Mouse (Mus musculus) kidney, adult 2 months (tissue): ENCODE data around the gene Lyplal1. TPM values are rescaled to one million over a fixed set of nuclear protein-coding genes. Genes with fewer than 3 reads are reported as not detected.

Source experiments
- DNase-seq: peaks from one replicate; pipeline ENCODE4 v3.0.0; 2021
- H3K27ac ChIP-seq: fragments of 200-500 bp; 2 replicates; pipeline ENCODE4 v1.5.1; 2012; ENCODE audit warnings: low read depth, low read length, control low read depth, inconsistent platforms; ENCODE audit not compliant: insufficient read depth
- H3K27me3 ChIP-seq: fragments of 200-500 bp; replicated peaks from 2 replicates; pipeline ENCODE4 v1.6.1; 2012; ENCODE audit warnings: mild to moderate bottlenecking, moderate library complexity, low read length, inconsistent platforms; ENCODE audit not compliant: control insufficient read depth, insufficient read depth
- H3K36me3 ChIP-seq: fragments of 200-500 bp; 2 replicates; pipeline ENCODE4 v1.6.1; 2012; ENCODE audit warnings: mild to moderate bottlenecking, moderate library complexity, low read length, inconsistent platforms; ENCODE audit not compliant: control insufficient read depth, insufficient read depth
- H3K4me1 ChIP-seq: fragments of 200-500 bp; 2 replicates; pipeline ENCODE4 v1.6.1; 2011; ENCODE audit warnings: low read length; ENCODE audit not compliant: control insufficient read depth, insufficient read depth
- H3K4me3 ChIP-seq: fragments of 200-500 bp; 2 replicates; pipeline ENCODE4 v1.5.1; 2011; ENCODE audit warnings: mild to moderate bottlenecking, low read depth, low read length, control low read depth; ENCODE audit not compliant: insufficient read depth
- CTCF ChIP-seq: fragments of 200-500 bp; conservative IDR thresholded peaks from 2 replicates; pipeline ENCODE4 v1.5.1; 2011; ENCODE audit warnings: low read depth, mild to moderate bottlenecking, control low read depth, low read length, moderate library complexity, mixed read lengths; ENCODE audit not compliant: insufficient read depth, insufficient read length
- POLR2A ChIP-seq: fragments of 200-500 bp; IDR thresholded peaks from one replicate; pipeline ENCODE4 v1.6.1; 2011; ENCODE audit warnings: low read depth, low read length, control low read depth
- WGBS: fragments of 180-500 bp; shearing (Covaris S2); methylation state at CpG from one replicate; pipeline ENCODE4 v1.1.7; 2018; 5-methylcytosine and 5-hydroxymethylcytosine counted together
- polyA plus RNA-seq: library from polyadenylated mRNA; depleted of rRNA; stranded (reverse); fragments of >200 nt; gene quantifications from 2 replicates; pipeline ENCODE4 v1.2.3, GENCODE M21; 2012

Lyplal1 gene
- polyA plus RNA-seq, 1 experiment = 121 TPM

GRCm38 (mm10) chr1:186102313-186102712 lies 14.8 kb downstream of the Lyplal1 start:
- H3K27me3 ChIP-seq = no peaks in the 10 kb centered on the region
- no peaks in the 10 kb centered on the region for H3K36me3 ChIP-seq
- no peak overlapping the region for H3K4me3 ChIP-seq
- TF ChIP-seq POLR2A (no peak), CTCF (no peak)
- DNase-seq = no peak
- 79% methylated on average over 8 of the region's 8 CpGs for WGBS
- H3K4me1 ChIP-seq = no peaks in the 10 kb centered on the region
- no peak overlapping the region for H3K27ac ChIP-seq

GRCm38 (mm10) chr1:186066266-186066897 lies 50.7 kb downstream of the Lyplal1 start:
- WGBS = 93% methylated on average over 2 of the region's 2 CpGs
- TF ChIP-seq POLR2A (no peak), CTCF (no peak)
- H3K27ac ChIP-seq = no peak overlapping the region
- no peaks in the 10 kb centered on the region for H3K36me3 ChIP-seq
- no peak for DNase-seq
- no peaks in the 10 kb centered on the region for H3K4me1 ChIP-seq
- no peak overlapping the region for H3K4me3 ChIP-seq
- H3K27me3 ChIP-seq = no peaks in the 10 kb centered on the region

GRCm38 (mm10) chr1:186060041-186060440 lies 57.1 kb downstream of the Lyplal1 start:
- Histone ChIP-seq H3K27ac (no peak overlapping the region), H3K36me3 (no peaks in the 10 kb centered on the region), H3K4me1 (no peaks in the 10 kb centered on the region), H3K27me3 (no peaks in the 10 kb centered on the region), H3K4me3 (no peak overlapping the region)
- WGBS = 73% methylated on average over 2 of the region's 2 CpGs
- no peak for DNase-seq
- no peak for TF ChIP-seq POLR2A
- TF ChIP-seq CTCF = no peak

- Histone ChIP-seq H3K36me3 (no peaks in the 10 kb centered on the region), H3K4me1 (no peaks in the 10 kb centered on the region), H3K27me3 (no peaks in the 10 kb centered on the region), H3K27ac (no peak overlapping the region), H3K4me3 (no peak overlapping the region)
- TF ChIP-seq POLR2A (no peak), CTCF (no peak)
- WGBS = 70% methylated on average over 7 of the region's 7 CpGs
- no peak for DNase-seq
Observed at GRCm38 (mm10) chr1:186054227-186054626, 62.9 kb downstream of the Lyplal1 start.

- Histone ChIP-seq H3K4me3 (no peak overlapping the region), H3K27me3 (no peaks in the 10 kb centered on the region), H3K27ac (no peak overlapping the region), H3K4me1 (no peaks in the 10 kb centered on the region), H3K36me3 (no peaks in the 10 kb centered on the region)
- 83% methylated on average over 12 of the region's 12 CpGs for WGBS
- DNase-seq = no peak
- TF ChIP-seq POLR2A (no peak), CTCF (no peak)
Observed at GRCm38 (mm10) chr1:186053280-186054043, 63.6 kb downstream of the Lyplal1 start.

- Histone ChIP-seq H3K27me3 (no peaks in the 10 kb centered on the region), H3K27ac (no peak overlapping the region), H3K4me1 (no peaks in the 10 kb centered on the region), H3K4me3 (no peak overlapping the region), H3K36me3 (no peaks in the 10 kb centered on the region)
- TF ChIP-seq POLR2A (no peak), CTCF (no peak)
- 61% methylated on average over 11 of the region's 11 CpGs for WGBS
- no peak for DNase-seq
Observed at GRCm38 (mm10) chr1:186043709-186044452, 73.2 kb downstream of the Lyplal1 start.

GRCm38 (mm10) chr1:186041841-186042240 lies 75.3 kb downstream of the Lyplal1 start:
- Histone ChIP-seq H3K36me3 (no peaks in the 10 kb centered on the region), H3K4me1 (no peaks in the 10 kb centered on the region), H3K27me3 (no peaks in the 10 kb centered on the region), H3K27ac (no peak overlapping the region), H3K4me3 (no peak overlapping the region)
- no peak for TF ChIP-seq POLR2A
- TF ChIP-seq CTCF = no peak
- WGBS = 12% methylated on average over 1 of the region's 1 CpGs
- peak; percentile 7 for DNase-seq
